Mouse (Mus musculus) layer of hippocampus, postnatal 14 days (tissue): ENCODE measurements around the gene Slco2a1. TPM values are rescaled to one million over a fixed set of nuclear protein-coding genes. Genes with fewer than 3 reads are reported as not detected.

Experiments
- DNase-seq, 2 experiments: peaks; one replicate each; pipeline ENCODE4 v3.0.0; 2021 to 2022; ENCODE audit warnings: low spot score in 2 of 2, mixed read lengths in 1 of 2
- total RNA-seq, 2 experiments: library from RNA; stranded (reverse); gene quantifications; 2 replicates each; pipeline ENCODE4 v1.2.3; 2021

The Slco2a1 gene
- total RNA-seq, 2 experiments from 2014 or later, result 5.3 to 5.8 TPM

GRCm38 (mm10) chr9:103032193-103032592, 43.7 kb downstream of the Slco2a1 start:
- no peak for DNase-seq

- DNase-seq, result no peak
Observed at GRCm38 (mm10) chr9:103033381-103033780, 44.9 kb downstream of the Slco2a1 start.

GRCm38 (mm10) chr9:103036971-103037391, 48.5 kb downstream of the Slco2a1 start:
- DNase-seq, result no peak

- no peak for DNase-seq
Observed at GRCm38 (mm10) chr9:103038266-103038665, 49.8 kb downstream of the Slco2a1 start.

GRCm38 (mm10) chr9:103038705-103039104, 50.2 kb downstream of the Slco2a1 start:
- no peak for DNase-seq

- DNase-seq, result no peak
Observed at GRCm38 (mm10) chr9:103040581-103040980, 52.1 kb downstream of the Slco2a1 start.

GRCm38 (mm10) chr9:103045406-103045805, 56.9 kb downstream of the Slco2a1 start:
- DNase-seq, result no peak

GRCm38 (mm10) chr9:103049049-103049511, 60.6 kb downstream of the Slco2a1 start:
- no peak for DNase-seq

GRCm38 (mm10) chr9:103053829-103054228, 65.3 kb downstream of the Slco2a1 start:
- DNase-seq, result no peak

- DNase-seq, result no peak
Observed at GRCm38 (mm10) chr9:103055061-103055460, 66.5 kb downstream of the Slco2a1 start.

GRCm38 (mm10) chr9:103056164-103056563, 67.7 kb downstream of the Slco2a1 start:
- DNase-seq, result no peak

- DNase-seq, result no peak
Observed at GRCm38 (mm10) chr9:103060551-103060950, 72.0 kb downstream of the Slco2a1 start.

- no peak for DNase-seq
Observed at GRCm38 (mm10) chr9:103061471-103062053, 73.0 kb downstream of the Slco2a1 start.

- DNase-seq, result no peak
Observed at GRCm38 (mm10) chr9:103063591-103063990, 75.1 kb downstream of the Slco2a1 start.

GRCm38 (mm10) chr9:103066845-103067244, 78.3 kb downstream of the Slco2a1 start:
- peak in 1 of 2 experiments; percentile 71 for DNase-seq

- peak in 1 of 2 experiments; percentile 39 for DNase-seq
Observed at GRCm38 (mm10) chr9:103067651-103068050, 79.1 kb downstream of the Slco2a1 start.

- no peak for DNase-seq
Observed at GRCm38 (mm10) chr9:103068769-103069168, 80.3 kb downstream of the Slco2a1 start.

GRCm38 (mm10) chr9:103071541-103072203, 83.2 kb downstream of the Slco2a1 start:
- DNase-seq, result no peak

GRCm38 (mm10) chr9:103072204-103072599, 83.7 kb downstream of the Slco2a1 start:
- no peak for DNase-seq

GRCm38 (mm10) chr9:103072926-103073515, 84.5 kb downstream of the Slco2a1 start:
- no peak for DNase-seq

GRCm38 (mm10) chr9:103076836-103077531, 88.5 kb downstream of the Slco2a1 start:
- no peak for DNase-seq

- no peak for DNase-seq
Observed at GRCm38 (mm10) chr9:103078194-103078691, 89.7 kb downstream of the Slco2a1 start.
